Mouse (Mus musculus) liver, postnatal 0 days (tissue): ENCODE measurements around the gene Iqcf1.

Source experiments
- CTCF ChIP-seq: sonication (generic); IDR thresholded peaks from 2 replicates; pipeline ENCODE4 v1.5.1; 2016; ENCODE audit warnings: antibody characterized with exemption, low read depth
- EP300 ChIP-seq: IDR thresholded peaks from 2 replicates; pipeline ENCODE4 v1.6.1; 2016; ENCODE audit warnings: antibody characterized with exemption, low read depth, mild to moderate bottlenecking

DNA sequence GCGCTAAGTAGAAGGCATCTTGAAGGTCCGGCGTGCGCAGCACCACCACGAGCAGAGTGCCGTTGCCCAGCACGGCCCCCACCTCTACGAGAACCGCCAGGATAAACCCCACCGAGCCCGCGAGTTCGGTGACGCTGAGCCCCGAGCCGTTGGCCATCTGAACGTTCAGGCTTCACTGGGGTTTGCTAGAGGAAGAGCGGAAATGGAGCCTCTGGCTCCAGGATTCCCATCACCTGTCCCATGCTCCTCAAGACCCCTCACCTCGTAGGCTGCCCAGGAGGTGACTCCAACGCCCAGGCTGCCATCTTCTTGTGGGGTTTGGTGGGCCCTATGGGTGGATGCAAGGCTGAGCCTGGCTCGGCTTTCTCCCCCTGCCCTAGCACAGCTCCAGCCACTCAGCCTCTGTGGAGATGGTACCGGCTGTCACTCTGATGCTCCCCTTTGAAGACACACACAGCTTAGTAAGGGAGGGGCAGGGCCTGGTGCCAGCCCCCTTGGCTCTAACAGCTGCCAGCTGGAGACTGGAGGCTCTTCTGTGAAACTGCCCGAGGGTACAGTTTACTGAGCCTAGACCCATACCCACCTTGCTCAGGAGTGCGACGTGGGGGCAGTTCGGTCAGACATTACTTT is 34.1 kb upstream of the Iqcf1 start, which contains the start of gene Gpr62:
- TF ChIP-seq CTCF: no peak
- TF ChIP-seq EP300: no peak
